Mouse (Mus musculus) embryonic stem cell, embryonic (primary cell): ENCODE results near the gene Cerkl.

Experiments
- CTCF ChIA-PET, 4 experiments: fragments of 300-600 bp in 2 of 4; fragments of 350-600 bp in 2 of 4; sonication (Branson Sonifier 250); formaldehyde crosslinking; loops; one replicate each; lab custom pipeline; 2022; ENCODE audit warnings: inconsistent platforms in 2 of 4; lab: Charles Lee
- POLR2A ChIA-PET, 4 experiments: fragments of 300-600 bp in 2 of 4; fragments of 350-600 bp in 2 of 4; sonication (Branson Sonifier 250); formaldehyde crosslinking; loops; one replicate each; lab custom pipeline; 2022; ENCODE audit warnings: antibody characterized with exemption in 4 of 4, inconsistent platforms in 1 of 4; lab: Charles Lee

Gene Cerkl

GRCm38 (mm10) chr2:79456575-79457349, at the start of gene Cerkl, which contains the start of gene Neurod1:
Gene Cerkl (minus strand): TSS chr2:79456785.
Gene Neurod1 (minus strand): TSS chr2:79456751.
- POLR2A ChIA-PET: interaction anchor here in 1 of 4 experiments (0.8 to 2.8 kb wide), 4 partner anchors 12 to 1160 kb away, joined by 3 to 10 read pairs (median 4); partner anchors contain the start of genes Dusp19 and Nup35
- CTCF ChIA-PET: no interaction called here

DNA sequence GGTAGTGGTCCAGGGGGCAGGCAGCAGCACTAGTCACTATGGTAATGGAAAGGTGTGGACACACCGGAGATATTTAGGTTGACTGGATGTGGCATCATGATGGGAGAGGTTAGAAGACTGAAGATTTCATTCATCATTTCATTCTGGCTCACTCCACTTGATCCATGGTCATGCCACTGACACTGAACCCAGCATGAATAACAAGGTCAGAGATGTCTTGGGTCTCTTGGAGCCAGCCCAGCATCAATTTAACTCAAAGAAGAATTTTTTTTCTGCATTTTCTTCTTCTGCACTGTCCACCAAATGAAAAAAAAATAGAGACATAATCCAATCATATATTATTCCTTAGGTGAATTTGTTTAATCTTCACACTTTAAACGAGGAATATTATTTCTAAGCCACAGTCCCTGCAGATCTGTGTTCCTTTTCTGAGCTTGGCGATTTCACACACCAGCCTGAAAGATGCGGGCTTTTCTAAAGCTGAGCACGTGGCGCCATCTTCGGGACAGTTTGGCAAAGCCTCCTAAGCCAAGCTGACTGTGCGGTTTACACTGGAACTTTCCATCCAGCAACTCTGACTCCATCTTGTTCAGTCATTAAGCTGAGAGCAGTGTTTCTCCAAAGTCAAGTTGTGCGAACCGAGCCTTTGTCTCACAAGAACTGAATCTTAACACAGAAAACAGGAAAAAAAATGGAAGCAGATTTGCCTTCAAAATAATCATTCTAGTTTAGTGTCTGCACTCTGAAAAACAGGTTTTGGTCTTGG, 42.6 kb upstream of the Cerkl start:
- CTCF ChIA-PET: interaction anchor here (0.5 to 1.4 kb wide), 26 partner anchors 10 to 1658 kb away, joined by 3 to 34 read pairs (median 4); no protein-coding TSS in a partner anchor
- POLR2A ChIA-PET: interaction anchor here in 3 of 4 experiments (0.6 to 1.4 kb wide), 4 partner anchors 126 to 1038 kb away, joined by 3 read pairs; partner anchors contain the start of gene Itprid2 (in 1 of the 3)

- CTCF ChIA-PET: no interaction called here
These were observed 28.5 kb upstream of the Cerkl start for GRCm38 (mm10) chr2:79485127-79485526.

GRCm38 (mm10) chr2:79482511-79482910, 25.9 kb upstream of the Cerkl start:
- CTCF ChIA-PET: interaction anchor here in 1 of 4 experiments (1.2 kb wide), 1 partner anchor 110 kb away, joined by 3 read pairs; no protein-coding TSS in a partner anchor

More at GRCm38 (mm10) chr2:79485127-79485526, 28.5 kb upstream of the Cerkl start:
- POLR2A ChIA-PET: no interaction called here

GRCm38 (mm10) chr2:79462411-79462810, 5.8 kb upstream of the Cerkl start:
- POLR2A ChIA-PET: no interaction called here
- CTCF ChIA-PET: no interaction called here

More at GRCm38 (mm10) chr2:79482511-79482910, 25.9 kb upstream of the Cerkl start:
- POLR2A ChIA-PET: no interaction called here

DNA sequence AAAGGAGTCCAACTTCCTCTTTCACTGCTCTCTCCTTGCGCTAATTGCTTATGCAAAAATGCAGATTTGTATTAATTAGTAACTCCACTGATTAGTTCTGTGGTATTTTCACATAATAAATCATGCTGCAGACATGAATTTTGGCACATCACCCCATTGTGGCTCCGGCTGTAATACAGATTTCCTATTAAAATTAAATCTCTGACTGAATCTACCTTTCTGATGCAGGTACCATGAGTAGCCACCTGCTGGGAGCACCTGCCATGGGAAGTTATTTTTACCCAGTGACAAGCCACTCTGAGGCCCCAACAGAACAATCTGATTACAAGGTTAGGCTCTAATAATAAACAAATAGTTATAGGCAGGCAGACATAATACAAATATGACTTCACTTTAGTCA, 5.3 kb upstream of the Cerkl start:
- ChIA-PET POLR2A (no interaction called here), CTCF (no interaction called here)

DNA sequence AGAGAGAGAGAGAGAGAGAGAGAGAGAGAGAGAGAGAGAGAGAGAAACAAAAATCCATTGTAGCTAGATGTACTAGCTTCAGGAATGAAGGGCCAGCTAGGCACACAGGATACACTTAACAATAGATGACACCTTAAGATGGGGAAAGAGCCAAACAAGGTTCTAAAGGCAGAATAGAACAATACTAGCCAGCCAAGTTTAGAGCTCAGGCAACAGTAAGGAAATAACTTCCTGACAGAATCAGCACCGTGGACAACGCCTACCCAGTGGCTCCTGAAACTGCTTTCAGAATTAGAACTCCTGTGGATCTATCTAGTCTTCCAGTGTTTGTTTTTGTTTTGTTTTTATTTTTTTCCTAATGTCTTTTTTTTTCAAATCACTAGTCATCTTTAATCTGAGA, 4.0 kb upstream of the Cerkl start:
- ChIA-PET CTCF (no interaction called here), POLR2A (interaction anchor here in 2 of 4 experiments (0.5 to 1.0 kb wide), 3 partner anchors 16 to 594 kb away, joined by 3 to 9 read pairs (median 3); no protein-coding TSS in a partner anchor)

- CTCF ChIA-PET: no interaction called here
- POLR2A ChIA-PET: interaction anchor here in 1 of 4 experiments (1.0 kb wide), 1 partner anchor 15 kb away, joined by 3 read pairs; no protein-coding TSS in a partner anchor
These were observed 3.5 kb upstream of the Cerkl start for GRCm38 (mm10) chr2:79460107-79460506.

DNA sequence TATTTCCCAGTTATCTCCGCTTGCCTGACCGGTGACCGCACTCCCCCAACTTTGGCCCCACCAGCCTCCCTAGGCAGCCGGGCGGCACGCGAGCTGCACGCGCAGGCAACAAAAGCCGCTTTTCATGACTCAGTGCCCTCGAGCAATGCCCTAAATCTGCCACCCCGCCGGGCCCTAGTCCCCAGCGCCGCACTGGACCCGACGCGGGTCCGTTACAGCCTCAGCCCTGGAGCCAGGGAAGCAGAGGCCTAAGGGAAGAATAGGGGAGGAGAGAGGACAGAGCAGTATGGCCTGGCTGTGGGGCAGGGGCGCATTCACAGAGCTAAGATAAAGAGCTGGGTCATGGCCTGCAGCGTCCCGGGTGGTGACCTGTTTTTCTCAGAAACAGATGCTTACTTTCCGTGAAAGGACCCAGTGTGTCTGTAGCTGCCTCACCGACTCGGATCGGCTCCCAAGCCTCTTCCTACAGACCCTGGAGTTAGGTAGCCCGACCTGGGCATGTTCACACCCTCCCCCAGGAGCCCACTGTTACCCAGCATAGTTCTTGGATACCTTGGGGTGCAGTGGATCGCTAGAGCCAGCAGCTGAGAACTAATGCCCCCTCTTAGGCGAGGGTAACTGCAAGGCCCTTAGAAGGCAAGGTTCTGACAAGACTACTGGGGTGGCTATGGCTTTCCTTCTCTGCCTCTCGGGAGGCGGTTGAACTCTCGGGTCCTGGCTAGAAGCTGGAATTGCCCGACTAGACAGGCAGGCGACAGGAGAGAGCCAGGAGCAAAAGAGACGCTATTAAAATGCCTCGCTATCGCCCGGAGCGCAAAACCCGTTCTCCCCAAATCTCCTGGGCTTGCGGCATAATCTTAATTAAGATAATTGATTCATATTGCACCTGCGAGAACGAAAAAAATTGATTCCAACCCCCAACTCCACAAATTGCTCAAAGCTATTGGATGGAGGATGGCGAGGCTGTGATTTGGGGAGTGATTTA, 2.8 kb upstream of the Cerkl start:
- ChIA-PET CTCF (no interaction called here), POLR2A (interaction anchor here in 2 of 4 experiments (0.6 to 1.1 kb wide), 2 partner anchors 107 to 176 kb away, joined by 3 to 4 read pairs; partner anchors contain the start of gene Itprid2 (in 1 of the 2))

- ChIA-PET POLR2A (no interaction called here), CTCF (no interaction called here)
These were observed 1.3 kb upstream of the Cerkl start for GRCm38 (mm10) chr2:79457932-79458331.

- CTCF ChIA-PET: no interaction called here
- POLR2A ChIA-PET: interaction anchor here in 1 of 4 experiments (0.8 kb wide), 1 partner anchor 1160 kb away, joined by 3 read pairs; the partner anchor contains the start of genes Dusp19 and Nup35
These were observed 849 bp upstream of the Cerkl start for GRCm38 (mm10) chr2:79457434-79457833.

GRCm38 (mm10) chr2:79455646-79456045, 939 bp downstream of the Cerkl start:
- POLR2A ChIA-PET: interaction anchor here in 1 of 4 experiments (1.4 to 2.8 kb wide), 3 partner anchors 11 to 86 kb away, joined by 4 to 10 read pairs (median 4); no protein-coding TSS in a partner anchor

DNA sequence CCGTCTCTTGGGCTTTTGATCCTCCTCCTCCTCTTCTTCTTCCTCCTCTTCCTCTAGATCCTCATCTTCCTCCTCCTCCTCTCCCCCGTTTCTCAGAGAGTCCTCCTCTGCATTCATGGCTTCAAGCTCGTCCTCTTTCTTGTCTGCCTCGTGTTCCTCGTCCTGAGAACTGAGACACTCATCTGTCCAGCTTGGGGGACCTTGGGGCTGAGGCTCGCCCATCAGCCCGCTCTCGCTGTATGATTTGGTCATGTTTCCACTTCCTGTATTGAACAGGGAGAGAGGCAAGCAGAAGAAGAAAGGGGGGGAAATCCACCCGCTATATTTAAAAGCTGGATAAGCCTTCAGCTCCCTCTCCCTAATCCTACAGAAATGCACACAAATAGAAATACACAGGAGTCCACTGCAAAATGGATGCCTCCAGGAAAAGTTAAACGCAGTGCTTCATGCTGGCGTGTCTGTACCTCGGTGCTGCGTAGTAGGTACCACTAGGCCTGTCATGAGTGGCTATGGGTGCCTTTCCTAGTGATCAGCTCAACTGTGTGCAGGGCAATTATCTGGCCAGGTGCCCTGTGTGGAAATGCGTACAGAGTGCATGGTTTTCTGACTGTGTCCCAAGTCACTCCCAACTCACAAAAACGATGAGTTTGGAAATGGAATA, 1.7 kb downstream of the Cerkl start:
- POLR2A ChIA-PET: interaction anchor here in 3 of 4 experiments (1.2 to 2.8 kb wide), 5 partner anchors 10 to 26 kb away, joined by 3 to 10 read pairs (median 4); no protein-coding TSS in a partner anchor

More at GRCm38 (mm10) chr2:79455646-79456045, 939 bp downstream of the Cerkl start:
- CTCF ChIA-PET: interaction anchor here in 1 of 4 experiments (0.6 kb wide), 1 partner anchor 333 kb away, joined by 3 read pairs; no protein-coding TSS in a partner anchor

DNA sequence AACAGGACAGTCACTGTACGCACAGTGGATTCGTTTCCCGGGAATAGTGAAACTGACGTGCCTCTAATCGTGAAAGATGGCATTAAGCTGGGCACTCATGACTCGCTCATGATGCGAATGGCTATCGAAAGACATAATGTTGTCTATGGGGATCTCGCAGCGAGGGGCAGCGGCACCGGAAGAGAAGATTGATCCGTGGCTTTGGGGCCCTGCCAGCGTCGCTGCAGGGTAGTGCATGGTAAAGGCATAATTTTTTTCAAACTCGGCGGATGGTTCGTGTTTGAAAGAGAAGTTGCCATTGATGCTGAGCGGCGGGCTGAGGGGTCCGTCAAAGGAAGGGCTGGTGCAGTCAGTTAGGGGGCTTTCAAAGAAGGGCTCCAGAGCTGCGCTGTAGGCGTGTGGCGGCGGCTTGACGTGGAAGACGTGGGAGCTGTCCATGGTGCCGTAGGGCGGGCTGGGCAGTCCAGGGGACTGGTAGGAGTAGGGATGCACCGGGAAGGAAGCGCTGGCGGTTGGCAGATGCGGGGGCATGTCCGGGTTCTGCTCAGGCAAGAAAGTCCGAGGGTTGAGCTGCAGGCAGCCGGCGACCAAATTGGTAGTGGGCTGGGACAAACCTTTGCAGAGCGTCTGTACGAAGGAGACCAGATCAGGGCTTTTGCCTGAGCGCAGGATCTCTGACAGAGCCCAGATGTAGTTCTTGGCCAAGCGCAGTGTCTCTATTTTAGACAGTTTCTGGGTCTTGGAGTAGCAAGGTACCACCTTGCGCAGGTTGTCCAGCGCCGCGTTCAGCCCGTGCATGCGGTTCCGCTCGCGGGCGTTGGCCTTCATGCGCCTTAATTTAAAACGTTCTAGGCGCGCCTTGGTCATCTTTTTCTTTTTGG, 2.4 kb downstream of the Cerkl start:
- ChIA-PET POLR2A (interaction anchor here in 3 of 4 experiments (1.1 to 2.8 kb wide), 7 partner anchors 9 to 85 kb away, joined by 3 to 10 read pairs (median 4); no protein-coding TSS in a partner anchor), CTCF (no interaction called here)

More for the DNA sequence above, 1.7 kb downstream of the Cerkl start:
- CTCF ChIA-PET: no interaction called here

- ChIA-PET POLR2A (no interaction called here), CTCF (no interaction called here)
These were observed 5.1 kb downstream of the Cerkl start for GRCm38 (mm10) chr2:79451438-79451837.

DNA sequence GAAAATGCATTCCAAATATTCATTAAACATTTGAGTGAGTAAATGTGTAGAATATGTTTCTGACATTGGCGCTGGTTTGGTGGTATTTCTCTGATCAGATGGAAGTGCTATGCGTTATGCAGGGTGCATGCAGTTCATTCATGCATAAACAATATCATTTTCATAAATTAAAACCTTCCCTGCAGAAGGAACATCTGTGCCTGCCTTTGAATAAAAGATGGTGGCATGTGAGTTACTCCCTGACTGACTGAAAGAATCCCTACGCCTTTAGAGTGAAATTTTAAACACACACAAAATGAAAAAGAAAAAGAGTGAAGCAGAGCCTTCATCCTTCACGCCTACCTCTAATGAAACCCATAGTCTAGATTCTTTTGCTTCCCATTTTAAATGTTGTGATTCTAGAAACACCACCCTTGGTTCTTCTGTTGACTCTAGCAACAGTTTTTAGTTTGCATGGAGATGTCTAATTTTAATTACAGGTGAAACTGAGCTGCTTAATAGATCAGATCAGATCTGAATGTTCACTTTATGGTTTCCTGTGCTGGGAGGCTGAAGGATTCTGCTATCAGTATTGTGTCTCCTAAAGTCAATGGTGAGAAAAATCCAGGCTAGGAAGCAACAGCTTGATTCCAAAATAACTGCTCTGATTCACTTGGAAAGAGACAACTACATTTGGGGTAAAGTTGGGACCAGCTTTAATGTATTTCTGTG, 5.7 kb downstream of the Cerkl start:
- ChIA-PET POLR2A (no interaction called here), CTCF (no interaction called here)
